Mouse (Mus musculus): ENCODE data around the gene Ap1b1.
"Not testable (repeated sequence)": the region's sequence is repeated elsewhere in the genome, so short reads cannot be mapped to it uniquely, and the experiment has no call there.

The Ap1b1 gene

GRCm38 (mm10) chr11:5061413-5062139 is 75.0 kb downstream of the Ap1b1 start:
- peak; percentile 47 to 72 for DNase-seq (ENCODE audit: low spot score in 2 of 2)

- peak in 1 of 2 experiments; percentile 32 for DNase-seq (ENCODE audit: low spot score in 2 of 2)
Observed at GRCm38 (mm10) chr11:5062326-5062725, 75.7 kb downstream of the Ap1b1 start.

GRCm38 (mm10) chr11:5062860-5063505 is 76.4 kb downstream of the Ap1b1 start:
- DNase-seq (ENCODE audit: low spot score in 2 of 2), result no peak

- DNase-seq (ENCODE audit: low spot score in 2 of 2), result peak in 1 of 2 experiments; percentile 33
Observed at GRCm38 (mm10) chr11:5063561-5064281, 77.1 kb downstream of the Ap1b1 start.

GRCm38 (mm10) chr11:5064282-5065055 is 77.8 kb downstream of the Ap1b1 start:
- DNase-seq (ENCODE audit: low spot score in 2 of 2), result no peak

GRCm38 (mm10) chr11:5065056-5065821 is 78.6 kb downstream of the Ap1b1 start, which contains the start of gene Gas2l1:
Gene Gas2l1, minus strand, starts transcription at chr11:5065327.
- DNase-seq (ENCODE audit: low spot score in 2 of 2), result peak; percentile 72 to 86

- DNase-seq (ENCODE audit: low spot score in 2 of 2), result no peak
Observed at GRCm38 (mm10) chr11:5067063-5067462, 80.4 kb downstream of the Ap1b1 start.

GRCm38 (mm10) chr11:5068126-5068971 is 81.7 kb downstream of the Ap1b1 start:
- no peak for DNase-seq (ENCODE audit: low spot score in 2 of 2)

- peak in 1 of 2 experiments; percentile 43 for DNase-seq (ENCODE audit: low spot score in 2 of 2)
Observed at GRCm38 (mm10) chr11:5074882-5075281, 88.3 kb downstream of the Ap1b1 start.

- DNase-seq (ENCODE audit: low spot score in 2 of 2), result no peak
Observed at GRCm38 (mm10) chr11:5075760-5076159, 89.1 kb downstream of the Ap1b1 start.

- not testable (repeated sequence) for DNase-seq (ENCODE audit: low spot score in 2 of 2)
Observed at GRCm38 (mm10) chr11:5076843-5077242, 90.2 kb downstream of the Ap1b1 start.

GRCm38 (mm10) chr11:5089147-5089546 is 102.5 kb downstream of the Ap1b1 start:
- DNase-seq (ENCODE audit: low spot score in 2 of 2), result no peak

- DNase-seq (ENCODE audit: low spot score in 2 of 2), result no peak
Observed at GRCm38 (mm10) chr11:5091706-5092105, 105.1 kb downstream of the Ap1b1 start.
